Mouse (Mus musculus) kidney, adult 2 months (tissue): ENCODE data around the gene Hist2h3c1. TPM values are rescaled to one million over a fixed set of nuclear protein-coding genes. Genes with fewer than 3 reads are reported as not detected.

ENCODE experiments used
- DNase-seq: peaks from one replicate; pipeline ENCODE4 v3.0.0; 2021
- H3K27ac ChIP-seq: fragments of 200-500 bp; 2 replicates; pipeline ENCODE4 v1.5.1; 2012; ENCODE audit warnings: low read depth, low read length, control low read depth, inconsistent platforms; ENCODE audit not compliant: insufficient read depth
- H3K27me3 ChIP-seq: fragments of 200-500 bp; replicated peaks from 2 replicates; pipeline ENCODE4 v1.6.1; 2012; ENCODE audit warnings: mild to moderate bottlenecking, moderate library complexity, low read length, inconsistent platforms; ENCODE audit not compliant: control insufficient read depth, insufficient read depth
- H3K36me3 ChIP-seq: fragments of 200-500 bp; 2 replicates; pipeline ENCODE4 v1.6.1; 2012; ENCODE audit warnings: mild to moderate bottlenecking, moderate library complexity, low read length, inconsistent platforms; ENCODE audit not compliant: control insufficient read depth, insufficient read depth
- H3K4me1 ChIP-seq: fragments of 200-500 bp; 2 replicates; pipeline ENCODE4 v1.6.1; 2011; ENCODE audit warnings: low read length; ENCODE audit not compliant: control insufficient read depth, insufficient read depth
- H3K4me3 ChIP-seq: fragments of 200-500 bp; 2 replicates; pipeline ENCODE4 v1.5.1; 2011; ENCODE audit warnings: mild to moderate bottlenecking, low read depth, low read length, control low read depth; ENCODE audit not compliant: insufficient read depth
- CTCF ChIP-seq: fragments of 200-500 bp; conservative IDR thresholded peaks from 2 replicates; pipeline ENCODE4 v1.5.1; 2011; ENCODE audit warnings: low read depth, mild to moderate bottlenecking, control low read depth, low read length, moderate library complexity, mixed read lengths; ENCODE audit not compliant: insufficient read depth, insufficient read length
- POLR2A ChIP-seq: fragments of 200-500 bp; IDR thresholded peaks from one replicate; pipeline ENCODE4 v1.6.1; 2011; ENCODE audit warnings: low read depth, low read length, control low read depth
- WGBS: fragments of 180-500 bp; shearing (Covaris S2); methylation state at CpG from one replicate; pipeline ENCODE4 v1.1.7; 2018; 5-methylcytosine and 5-hydroxymethylcytosine counted together
- polyA plus RNA-seq: library from polyadenylated mRNA; depleted of rRNA; stranded (reverse); fragments of >200 nt; gene quantifications from 2 replicates; pipeline ENCODE4 v1.2.3, GENCODE M21; 2012

Hist2h3c1 gene
- polyA plus RNA-seq, 1 experiment: not detected

DNA sequence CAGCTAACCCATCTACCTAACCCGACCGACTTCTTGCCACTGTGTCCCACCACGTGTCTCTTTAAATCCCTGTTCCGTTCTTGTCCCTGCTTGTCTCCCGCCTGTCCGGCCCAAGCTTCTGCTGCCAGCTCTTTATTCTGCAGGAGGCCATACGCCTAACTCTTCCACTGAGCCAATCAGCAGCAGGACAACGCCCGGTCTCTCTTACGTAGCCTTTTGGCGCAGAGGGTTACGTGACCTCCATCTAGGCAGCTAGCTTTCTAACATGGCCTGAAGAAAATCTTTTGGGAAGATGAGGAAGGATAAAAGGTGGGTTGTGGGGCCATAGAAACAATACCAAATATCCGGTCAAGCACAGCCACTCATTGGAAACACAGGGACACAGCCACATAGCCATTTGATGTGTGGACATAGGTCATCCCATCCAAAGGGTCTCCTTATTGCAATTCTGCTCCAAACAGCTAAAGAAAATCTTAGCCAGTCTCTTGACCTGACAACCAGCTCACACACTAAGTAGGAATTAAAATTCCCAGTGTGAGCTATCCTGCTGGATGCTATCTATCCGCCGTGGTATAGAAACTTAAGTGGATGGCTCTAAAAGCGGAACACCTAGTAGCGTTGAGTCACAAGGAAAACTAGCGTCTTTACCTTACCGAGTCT, 15.9 kb downstream of the Hist2h3c1 start:
- DNase-seq: peak; percentile 91
- Histone ChIP-seq H3K4me3 (peak overlapping the region; percentile 60), H3K27ac (peak overlapping the region; percentile 60), H3K36me3 (no peaks in the 10 kb centered on the region), H3K4me1 (peaks cover 4% of the 10 kb centered on the region; the same call in 1 of the 2 replicates), H3K27me3 (no peaks in the 10 kb centered on the region)
- whole genome bisulfite sequencing: 3% methylated on average over 19 of the region's 19 CpGs
- TF ChIP-seq CTCF (no peak), POLR2A (no peak)

DNA sequence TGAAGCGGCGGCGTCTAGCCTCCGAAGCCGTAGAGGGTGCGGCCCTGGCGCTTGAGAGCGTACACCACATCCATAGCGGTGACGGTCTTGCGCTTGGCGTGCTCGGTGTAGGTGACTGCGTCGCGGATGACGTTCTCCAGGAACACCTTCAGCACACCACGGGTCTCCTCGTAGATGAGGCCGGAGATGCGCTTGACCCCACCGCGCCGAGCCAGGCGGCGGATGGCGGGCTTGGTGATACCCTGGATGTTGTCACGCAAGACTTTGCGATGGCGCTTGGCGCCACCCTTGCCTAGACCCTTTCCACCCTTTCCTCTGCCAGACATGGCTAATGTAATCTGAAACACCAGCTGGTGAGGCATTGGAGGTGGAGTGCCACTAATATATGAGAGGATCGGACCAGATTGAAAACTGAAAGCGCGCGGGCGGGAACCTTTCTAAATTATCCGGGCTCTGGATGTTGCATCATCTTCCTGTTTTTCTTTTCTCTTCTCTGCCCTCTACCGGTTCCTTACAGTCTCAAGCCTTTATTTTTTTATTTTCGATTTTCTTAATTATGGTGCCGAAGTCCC, 16.6 kb downstream of the Hist2h3c1 start, which contains the start of gene Hist2h4:
Gene Hist2h4, minus strand, starts transcription at position 333 of the 572 bp plus-strand sequence.
- peak; percentile 98 for DNase-seq
- TF ChIP-seq POLR2A: peak; percentile 98
- peak; percentile 23; the same call in 1 of the 2 replicates for TF ChIP-seq CTCF
- Histone ChIP-seq H3K4me1 (peaks cover 6% of the 10 kb centered on the region; the same call in 1 of the 2 replicates), H3K27me3 (no peaks in the 10 kb centered on the region), H3K27ac (peak within 1 kb of the TSS; percentile 97), H3K4me3 (peak within 1 kb of the TSS; percentile 60), H3K36me3 (no peaks in the 10 kb centered on the region)
- under 1% methylated on average over 40 of the region's 40 CpGs for WGBS

- H3K27ac ChIP-seq: peak overlapping the region; percentile 97
- DNase-seq: no peak
- H3K36me3 ChIP-seq: no peaks in the 10 kb centered on the region
- TF ChIP-seq POLR2A (no peak), CTCF (no peak)
- H3K27me3 ChIP-seq: no peaks in the 10 kb centered on the region
- 2% methylated on average over 27 of the region's 27 CpGs for WGBS
- H3K4me1 ChIP-seq: peaks cover 8% of the 10 kb centered on the region; the same call in 1 of the 2 replicates
- peak overlapping the region; percentile 60 for H3K4me3 ChIP-seq
Observed at GRCm38 (mm10) chr3:96263558-96264403, 17.3 kb downstream of the Hist2h3c1 start.

DNA sequence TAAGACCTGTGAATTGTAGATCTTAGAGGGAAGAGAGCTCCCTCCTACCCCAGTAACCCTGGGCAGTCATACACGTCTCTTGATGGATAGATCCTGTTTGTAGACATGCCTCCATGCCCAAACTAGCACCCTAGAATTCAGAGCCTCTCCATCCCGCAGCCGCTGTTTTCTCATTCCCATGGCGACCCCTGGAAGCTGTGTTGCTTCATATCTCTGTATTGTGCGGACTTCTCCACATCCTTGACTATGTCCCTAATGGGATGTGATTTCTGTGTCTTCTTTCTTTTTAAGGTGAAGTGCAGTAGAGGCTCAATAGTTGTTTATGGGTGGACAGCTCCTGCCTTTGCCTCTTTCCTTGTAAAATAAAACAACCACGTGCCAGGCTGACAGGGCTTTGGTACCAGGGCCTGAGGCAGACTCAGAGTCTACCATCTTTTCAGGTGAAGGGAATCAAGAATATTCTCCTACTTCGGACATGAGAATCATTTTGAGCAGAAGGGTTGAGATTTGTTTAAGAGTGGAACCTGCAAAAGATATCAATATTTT, 18.0 kb downstream of the Hist2h3c1 start:
- Histone ChIP-seq H3K4me3 (no peak overlapping the region), H3K27ac (peak overlapping the region; percentile 97), H3K36me3 (no peaks in the 10 kb centered on the region), H3K4me1 (peaks cover 8% of the 10 kb centered on the region; the same call in 1 of the 2 replicates), H3K27me3 (no peaks in the 10 kb centered on the region)
- DNase-seq: no peak
- 76% methylated on average over 7 of the region's 7 CpGs for WGBS
- no peak for TF ChIP-seq POLR2A
- TF ChIP-seq CTCF: no peak

- WGBS: 94% methylated on average over 8 of the region's 8 CpGs
Observed at GRCm38 (mm10) chr3:96266132-96266710, 19.7 kb downstream of the Hist2h3c1 start.

DNA sequence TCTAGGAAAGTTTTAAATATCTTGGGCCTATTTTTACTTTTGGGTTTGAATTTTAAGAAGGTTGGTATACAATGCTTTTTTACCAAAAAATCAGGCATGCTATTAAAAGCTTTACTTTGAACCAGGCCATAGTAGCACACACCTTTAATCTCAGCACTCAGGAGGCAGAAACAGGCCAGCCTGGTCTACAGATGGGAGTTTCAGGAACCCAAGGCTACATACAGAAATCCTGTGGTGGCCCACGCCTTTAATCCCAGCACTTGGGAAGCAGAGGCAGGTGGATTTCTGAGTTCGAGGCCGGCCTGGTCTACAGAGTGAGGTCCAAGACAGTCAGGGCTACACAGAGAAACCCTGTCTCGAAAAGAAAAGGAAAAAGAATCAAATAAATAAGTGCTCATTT, 21.1 kb downstream of the Hist2h3c1 start:
- Histone ChIP-seq H3K36me3 (no peaks in the 10 kb centered on the region), H3K27ac (no peak overlapping the region), H3K4me3 (no peak overlapping the region), H3K27me3 (no peaks in the 10 kb centered on the region), H3K4me1 (peaks cover 8% of the 10 kb centered on the region; the same call in 1 of the 2 replicates)
- no peak for DNase-seq
- TF ChIP-seq POLR2A (no peak), CTCF (no peak)
- WGBS: 81% methylated on average over 4 of the region's 4 CpGs

More at GRCm38 (mm10) chr3:96266132-96266710, 19.7 kb downstream of the Hist2h3c1 start:
- Histone ChIP-seq H3K27me3 (no peaks in the 10 kb centered on the region), H3K27ac (no peak overlapping the region), H3K4me3 (no peak overlapping the region), H3K36me3 (no peaks in the 10 kb centered on the region), H3K4me1 (peaks cover 12% of the 10 kb centered on the region; the same call in 1 of the 2 replicates)
- DNase-seq: no peak
- TF ChIP-seq CTCF (no peak), POLR2A (no peak)
